Mouse (Mus musculus) liver, embryonic 11.5 days (tissue): Measurements from ENCODE around the gene Ppfia1. TPM values are rescaled to one million over a fixed set of nuclear protein-coding genes. Genes with fewer than 3 reads are reported as not detected.

Source experiments
- ATAC-seq: fragments of 200-750 bp; cut with Nextera tagmentation; replicated peaks from 2 replicates; pipeline ENCODE4 v1.8.0; 2017; ENCODE audit warnings: moderate number of reproducible peaks, mild to moderate bottlenecking, moderate TSS enrichment, moderate library complexity; ENCODE audit not compliant: low FRiP score
- DNase-seq: peaks from one replicate; pipeline ENCODE4 v3.0.0-alpha.2; 2017; ENCODE audit warnings: low spot score
- H3K27ac ChIP-seq: fragments of 300-500 bp; sonication (generic); 2 replicates; pipeline ENCODE4 v1.5.1; 2014; ENCODE audit warnings: mild to moderate bottlenecking, low read depth, low read length, control low read depth
- H3K27me3 ChIP-seq: fragments of 300-500 bp; sonication (generic); replicated peaks from 2 replicates; pipeline ENCODE4 v1.6.1; 2014; ENCODE audit warnings: low read length, mixed read lengths; ENCODE audit not compliant: control insufficient read depth, insufficient read depth
- H3K36me3 ChIP-seq: fragments of 300-500 bp; sonication (generic); 2 replicates; pipeline ENCODE4 v1.6.1; 2014; ENCODE audit warnings: mild to moderate bottlenecking, low read length, moderate library complexity, mixed read lengths; ENCODE audit not compliant: control insufficient read depth, insufficient read depth
- H3K4me1 ChIP-seq: fragments of 300-500 bp; sonication (generic); replicated peaks from 2 replicates; pipeline ENCODE4 v1.6.1; 2014; ENCODE audit warnings: low read length, mixed read lengths; ENCODE audit not compliant: control insufficient read depth, insufficient read depth
- H3K4me2 ChIP-seq: fragments of 300-500 bp; sonication (generic); 2 replicates; pipeline ENCODE4 v1.6.1; 2014; ENCODE audit warnings: mild to moderate bottlenecking, control low read depth, moderate library complexity
- H3K4me3 ChIP-seq: fragments of 300-500 bp; sonication (generic); 2 replicates; pipeline ENCODE4 v1.5.1; 2014; ENCODE audit warnings: low read depth, low read length, control low read depth
- H3K9ac ChIP-seq: fragments of 300-500 bp; sonication (generic); 2 replicates; pipeline ENCODE4 v1.6.1; 2014; ENCODE audit warnings: low read depth, low read length, control low read depth
- H3K9me3 ChIP-seq: fragments of 300-500 bp; sonication (generic); 2 replicates; pipeline ENCODE4 v1.6.1; 2016; ENCODE audit warnings: low read length, inconsistent platforms, mixed read lengths; ENCODE audit not compliant: control insufficient read depth
- WGBS: fragments of 180-500 bp; shearing (Covaris S2); extraction: QIAGEN DNeasy Blood & Tissue Kit; methylation state at CpG from one replicate; pipeline ENCODE4 v1.1.7; 2014; 5-methylcytosine and 5-hydroxymethylcytosine counted together
- polyA plus RNA-seq: library from polyadenylated mRNA; unstranded; fragments of >200 nt; fragmentation: Nextera tagmentation; extraction: Ambion mirVana; gene quantifications from 2 replicates; pipeline ENCODE4 v1.2.1, GENCODE M21; 2014

Gene Ppfia1
- polyA plus RNA-seq, 1 experiment from 2014 or later = 45.4 TPM

DNA sequence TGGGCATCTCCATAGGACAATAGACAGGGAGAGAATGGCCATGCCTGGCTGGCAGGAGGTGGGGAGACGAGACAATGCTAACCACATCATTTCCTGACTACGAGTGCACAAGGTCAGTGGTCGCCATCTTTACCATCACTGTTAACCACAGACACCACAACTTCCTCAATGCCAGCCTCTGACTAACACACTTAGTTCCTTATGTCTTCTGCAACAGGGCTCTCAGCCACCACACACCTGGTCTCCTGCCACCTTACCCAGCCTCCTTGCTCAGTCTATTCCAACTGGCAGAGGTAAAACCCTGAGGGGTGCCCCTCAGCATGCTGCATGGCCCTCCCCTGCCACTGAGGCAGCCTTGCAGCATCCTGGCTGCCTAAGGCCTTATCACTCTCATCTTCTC lies 106.4 kb downstream of the Ppfia1 start:
- WGBS = 44% methylated on average over 3 of the region's 3 CpGs

DNA sequence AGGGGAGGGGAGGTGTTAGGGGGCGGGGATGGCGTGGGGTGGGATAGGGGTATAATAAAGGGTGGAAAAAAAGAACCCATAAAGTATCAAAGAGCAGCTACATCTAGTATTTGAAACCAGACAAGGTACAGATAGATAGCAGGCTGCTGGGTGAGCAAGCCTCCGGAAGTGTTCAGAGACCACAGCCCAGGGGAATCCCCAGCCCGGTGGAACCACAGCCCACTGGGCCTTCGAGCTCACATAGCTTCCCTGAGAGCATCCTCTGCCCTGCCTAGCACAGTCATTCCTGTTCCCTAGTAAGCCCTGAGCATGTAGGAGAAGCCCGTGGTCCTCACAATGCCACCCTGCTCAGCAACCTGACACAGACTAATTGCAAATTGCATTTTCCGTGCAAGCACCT lies 108.7 kb downstream of the Ppfia1 start:
- H3K4me1 ChIP-seq = no peaks in the 10 kb centered on the region
- H3K9ac ChIP-seq = no peak overlapping the region
- H3K27me3 ChIP-seq = no peaks in the 10 kb centered on the region
- H3K4me2 ChIP-seq = no peak overlapping the region
- 79% methylated on average over 7 of the region's 7 CpGs for WGBS
- no peaks in the 10 kb centered on the region for H3K9me3 ChIP-seq
- H3K36me3 ChIP-seq = peaks cover 38% of the 10 kb centered on the region
- DNase-seq (no peak), ATAC-seq (no peak)
- no peak overlapping the region for H3K4me3 ChIP-seq
- H3K27ac ChIP-seq = no peak overlapping the region

More for the DNA sequence above, 106.4 kb downstream of the Ppfia1 start:
- Histone ChIP-seq H3K4me2 (no peak overlapping the region), H3K4me3 (no peak overlapping the region), H3K9ac (no peak overlapping the region), H3K27me3 (no peaks in the 10 kb centered on the region), H3K9me3 (no peaks in the 10 kb centered on the region), H3K27ac (no peak overlapping the region), H3K4me1 (no peaks in the 10 kb centered on the region), H3K36me3 (peaks cover 36% of the 10 kb centered on the region)
- DNase-seq (no peak), ATAC-seq (no peak)

DNA sequence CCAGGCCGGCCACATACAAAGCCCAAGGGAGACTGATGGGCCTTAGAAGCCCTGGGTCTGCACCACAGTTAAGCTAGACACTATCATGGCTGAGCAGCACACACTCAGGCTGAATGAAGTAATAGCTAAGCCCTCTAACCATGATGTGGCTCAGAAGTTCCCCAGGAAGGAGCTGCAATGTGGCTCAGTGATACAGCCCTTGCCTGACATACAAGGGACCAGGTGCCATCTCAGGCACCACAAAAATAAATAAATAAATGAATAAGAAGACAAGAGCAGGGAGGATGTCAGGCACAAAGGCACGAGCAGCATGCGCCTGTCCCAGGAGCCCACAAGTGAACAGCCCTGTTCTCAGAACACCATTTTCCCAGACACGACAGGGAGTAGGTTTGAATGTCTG lies 111.6 kb downstream of the Ppfia1 start:
- Histone ChIP-seq H3K4me3 (no peak overlapping the region), H3K27ac (no peak overlapping the region), H3K36me3 (peaks cover 44% of the 10 kb centered on the region), H3K27me3 (no peaks in the 10 kb centered on the region), H3K9ac (no peak overlapping the region), H3K4me1 (no peaks in the 10 kb centered on the region), H3K4me2 (no peak overlapping the region), H3K9me3 (no peaks in the 10 kb centered on the region)
- 82% methylated on average over 4 of the region's 4 CpGs for whole genome bisulfite sequencing
- ATAC-seq = no peak
- DNase-seq = no peak

DNA sequence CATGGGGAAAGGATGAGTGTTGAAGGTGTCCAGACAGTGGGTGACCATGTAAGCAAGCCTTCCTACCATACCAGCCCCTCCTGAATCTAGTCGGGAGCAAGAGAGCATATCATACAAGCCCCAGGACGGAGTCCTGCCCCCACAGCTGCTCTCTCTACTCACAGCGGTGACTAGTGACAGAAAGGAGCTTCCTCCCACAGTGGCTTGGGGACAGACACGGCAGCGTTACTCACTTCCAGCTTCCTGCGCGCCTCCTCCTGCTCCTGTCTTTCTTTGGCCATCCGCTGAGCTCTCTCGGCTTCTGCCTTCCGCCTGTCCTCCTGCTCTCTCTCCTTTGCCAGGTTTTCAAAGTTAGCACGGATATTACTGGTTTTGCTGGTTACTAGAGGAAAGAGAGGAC lies 112.1 kb downstream of the Ppfia1 start:
- ATAC-seq = no peak
- Histone ChIP-seq H3K4me2 (no peak overlapping the region), H3K9me3 (no peaks in the 10 kb centered on the region), H3K27me3 (no peaks in the 10 kb centered on the region), H3K36me3 (peaks cover 44% of the 10 kb centered on the region), H3K9ac (no peak overlapping the region), H3K27ac (no peak overlapping the region), H3K4me1 (no peaks in the 10 kb centered on the region), H3K4me3 (no peak overlapping the region)
- DNase-seq = no peak
- WGBS = 87% methylated on average over 11 of the region's 11 CpGs

DNA sequence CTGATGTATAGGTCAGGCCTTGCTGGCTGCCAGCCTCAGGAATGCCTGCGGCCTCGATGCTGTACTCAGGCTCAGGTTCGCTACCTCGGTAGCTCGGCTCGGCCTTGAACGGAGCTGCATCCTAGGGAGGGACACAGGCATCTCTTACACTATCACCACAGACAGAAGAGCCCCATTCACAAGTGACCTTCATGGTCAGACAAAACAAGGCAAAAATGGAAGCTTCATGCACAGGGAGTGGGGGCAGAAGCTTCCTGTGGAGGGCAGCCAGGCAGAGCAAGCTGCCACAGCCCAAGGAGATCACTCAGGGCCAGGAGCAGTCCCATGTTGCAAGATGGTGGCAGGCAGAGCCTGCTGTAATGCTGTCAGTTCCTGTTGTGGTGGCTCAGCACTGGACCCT lies 114.7 kb downstream of the Ppfia1 start:
- Histone ChIP-seq H3K36me3 (peaks cover 35% of the 10 kb centered on the region), H3K4me3 (no peak overlapping the region), H3K9me3 (no peaks in the 10 kb centered on the region), H3K4me2 (no peak overlapping the region), H3K27ac (no peak overlapping the region), H3K9ac (no peak overlapping the region), H3K4me1 (no peaks in the 10 kb centered on the region), H3K27me3 (no peaks in the 10 kb centered on the region)
- WGBS = 95% methylated on average over 7 of the region's 7 CpGs
- ATAC-seq = no peak
- DNase-seq = no peak

DNA sequence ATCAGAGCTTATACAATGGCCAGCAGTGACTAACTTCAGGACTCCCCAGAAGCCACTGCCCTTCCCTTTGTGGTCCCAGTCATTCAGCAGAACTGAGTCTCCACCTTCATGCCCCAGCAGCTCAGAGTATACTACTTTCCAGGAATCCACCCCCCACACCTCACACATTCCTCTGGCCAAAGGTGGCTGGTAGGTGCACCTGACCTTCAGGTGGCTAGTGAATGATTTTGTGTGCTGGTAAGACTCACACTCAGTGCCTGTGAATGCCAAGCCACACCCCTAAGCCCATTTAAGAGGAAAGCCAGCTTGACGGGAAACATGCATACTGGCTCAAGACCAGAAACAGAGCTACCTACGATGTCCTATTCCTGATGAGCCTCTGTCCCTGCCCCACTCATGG lies 120.6 kb downstream of the Ppfia1 start:
- 49% methylated on average over 2 of the region's 2 CpGs for WGBS
- H3K4me1 ChIP-seq = no peaks in the 10 kb centered on the region
- DNase-seq (no peak), ATAC-seq (no peak)
- no peak overlapping the region for H3K27ac ChIP-seq
- no peak overlapping the region for H3K4me2 ChIP-seq
- H3K9me3 ChIP-seq = no peaks in the 10 kb centered on the region; the same call in 1 of the 2 replicates
- no peak overlapping the region for H3K4me3 ChIP-seq
- H3K9ac ChIP-seq = no peak overlapping the region
- peaks cover 5% of the 10 kb centered on the region; the same call in 1 of the 2 replicates for H3K36me3 ChIP-seq
- no peaks in the 10 kb centered on the region for H3K27me3 ChIP-seq

DNA sequence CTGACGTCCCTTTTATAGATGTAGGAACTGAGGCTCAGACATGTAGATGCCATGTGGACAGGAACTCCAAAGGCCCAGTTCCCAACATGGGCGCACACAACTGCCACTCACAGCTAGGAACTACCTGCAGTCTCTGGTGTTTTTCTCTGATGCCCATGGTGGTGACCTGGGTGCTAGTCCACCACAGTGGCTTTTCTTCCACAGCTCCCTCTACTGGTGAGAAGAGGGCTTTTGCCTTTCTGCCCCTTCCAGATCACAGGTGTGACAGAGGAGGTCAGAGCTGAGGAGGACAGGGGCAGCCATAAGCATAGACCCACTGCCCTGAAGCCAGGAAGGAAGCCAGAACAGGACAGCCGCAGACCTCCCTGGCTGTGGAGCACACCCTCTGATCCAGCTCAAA lies 126.1 kb downstream of the Ppfia1 start:
- Histone ChIP-seq H3K4me2 (no peak overlapping the region), H3K27me3 (no peaks in the 10 kb centered on the region), H3K4me3 (no peak overlapping the region), H3K9ac (no peak overlapping the region), H3K4me1 (no peaks in the 10 kb centered on the region), H3K9me3 (no peaks in the 10 kb centered on the region; the same call in 1 of the 2 replicates), H3K27ac (no peak overlapping the region), H3K36me3 (no peaks in the 10 kb centered on the region)
- WGBS = 81% methylated on average over 3 of the region's 3 CpGs
- ATAC-seq (no peak), DNase-seq (no peak)

Other genes starting within 250 kb of the Ppfia1 start
- 101 and 106 TPM in 2 replicates for gene Cttn, start 82.7 kb downstream of the Ppfia1 start, polyA plus RNA-seq
- gene Fadd, start 28.7 kb upstream of the Ppfia1 start, polyA plus RNA-seq = 11.7 and 12.5 TPM in 2 replicates
- gene Ano1, start 198.2 kb upstream of the Ppfia1 start, polyA plus RNA-seq = 10.2 and 13.2 TPM in 2 replicates